Mouse (Mus musculus) mesoderm, embryonic 11.5 days (tissue): ENCODE results near the gene Eif6.
"Not testable (repeated sequence)": the region's sequence is repeated elsewhere in the genome, so short reads cannot be mapped to it uniquely, and the experiment has no call there.

Source experiments
- DNase-seq: peaks from one replicate; pipeline ENCODE4 v3.0.0-alpha.2; 2012; ENCODE audit warnings: low read depth, low spot score

The Eif6 gene

GRCm38 (mm10) chr2:155826630-155827424, at the start of gene Eif6:
Eif6 (minus strand) TSS chr2:155826925.
- DNase-seq: peak; percentile 86

GRCm38 (mm10) chr2:155873636-155874035, 46.9 kb upstream of the Eif6 start:
- no peak for DNase-seq

GRCm38 (mm10) chr2:155872930-155873507, 46.3 kb upstream of the Eif6 start:
- DNase-seq: no peak

- no peak for DNase-seq
Measured at GRCm38 (mm10) chr2:155872486-155872885, 45.8 kb upstream of the Eif6 start.

- DNase-seq: no peak
Measured at GRCm38 (mm10) chr2:155869772-155870171, 43.0 kb upstream of the Eif6 start.

- no peak for DNase-seq
Measured at GRCm38 (mm10) chr2:155868320-155868719, 41.6 kb upstream of the Eif6 start.

- peak; percentile 65 for DNase-seq
Measured at GRCm38 (mm10) chr2:155863301-155863867, 36.7 kb upstream of the Eif6 start.

- peak; percentile 60 for DNase-seq
Measured at GRCm38 (mm10) chr2:155862573-155863300, 36.0 kb upstream of the Eif6 start.

- DNase-seq: no peak
Measured at GRCm38 (mm10) chr2:155861581-155861980, 34.9 kb upstream of the Eif6 start.

GRCm38 (mm10) chr2:155860102-155860501, 33.4 kb upstream of the Eif6 start:
- no peak for DNase-seq

- no peak for DNase-seq
Measured at GRCm38 (mm10) chr2:155852536-155852935, 25.8 kb upstream of the Eif6 start.

- DNase-seq: no peak
Measured at GRCm38 (mm10) chr2:155850120-155850519, 23.4 kb upstream of the Eif6 start.

GRCm38 (mm10) chr2:155849464-155849863, 22.7 kb upstream of the Eif6 start:
- DNase-seq: no peak

- peak; percentile 85 for DNase-seq
Measured at GRCm38 (mm10) chr2:155848291-155848690, 21.6 kb upstream of the Eif6 start.

- DNase-seq: no peak
Measured at GRCm38 (mm10) chr2:155846930-155847329, 20.2 kb upstream of the Eif6 start.

GRCm38 (mm10) chr2:155838961-155839360, 12.2 kb upstream of the Eif6 start:
- no peak for DNase-seq

GRCm38 (mm10) chr2:155837961-155838360, 11.2 kb upstream of the Eif6 start:
- DNase-seq: no peak

GRCm38 (mm10) chr2:155834732-155835131, 8.0 kb upstream of the Eif6 start, which contains the start of gene Fam83c:
Fam83c (minus strand) TSS chr2:155834854.
- no peak for DNase-seq

GRCm38 (mm10) chr2:155832087-155832486, 5.4 kb upstream of the Eif6 start:
- not testable (repeated sequence) for DNase-seq

- no peak for DNase-seq
Measured at GRCm38 (mm10) chr2:155831302-155831701, 4.6 kb upstream of the Eif6 start.

GRCm38 (mm10) chr2:155830841-155831240, 4.1 kb upstream of the Eif6 start:
- no peak for DNase-seq
